Mouse (Mus musculus) adrenal gland, postnatal 0 days (tissue): ENCODE data around the gene Samd7. TPM values are rescaled to one million over a fixed set of nuclear protein-coding genes. Genes with fewer than 3 reads are reported as not detected.

Experiments
- polyA plus RNA-seq: library from polyadenylated mRNA; unstranded; fragments of >200 nt; fragmentation: Nextera tagmentation; extraction: Ambion mirVana; gene quantifications from 2 replicates; pipeline ENCODE4 v1.2.1, GENCODE M21; 2015

The Samd7 gene
- polyA plus RNA-seq = not detected in 2 replicates

GRCm38 (mm10) chr3:30746006-30746405, at the start of gene Samd7:
Samd7 (plus strand) TSS chr3:30746293.

GRCm38 (mm10) chr3:30699711-30700505, 46.2 kb upstream of the Samd7 start, which contains the start of gene Lrrc31:
Lrrc31 (minus strand) TSS chr3:30699843.

GRCm38 (mm10) chr3:30792737-30793402, 46.8 kb downstream of the Samd7 start, which contains the start of gene Sec62:
Sec62 (plus strand) TSS chr3:30792875.

Other genes with a start within 250 kb of the Samd7 start
- gene Mecom, start 198.3 kb upstream of the Samd7 start, polyA plus RNA-seq = 9.6 and 12.1 TPM in 2 replicates
- gene Actrt3, start 146.4 kb upstream of the Samd7 start, polyA plus RNA-seq = not detected in 2 replicates
- gene Mynn, start 144.2 kb upstream of the Samd7 start, polyA plus RNA-seq = 15.3 and 20.3 TPM in 2 replicates
- 0.35 TPM in 1 of 2 replicates, not detected in the other for gene Lrriq4, start 101.8 kb upstream of the Samd7 start, polyA plus RNA-seq
- gene Lrrc34, start 98.4 kb upstream of the Samd7 start, polyA plus RNA-seq = 0.81 and 2.4 TPM in 2 replicates
- 0.26 and 0.28 TPM in 2 replicates for gene Lrrc31, start 46.5 kb upstream of the Samd7 start, polyA plus RNA-seq
- gene Sec62, start 46.6 kb downstream of the Samd7 start, polyA plus RNA-seq = 112 and 151 TPM in 2 replicates
- 1.9 and 2.8 TPM in 2 replicates for gene Gpr160, start 109.7 kb downstream of the Samd7 start, polyA plus RNA-seq
- 4.0 and 5.1 TPM in 2 replicates for gene Phc3, start 223.1 kb downstream of the Samd7 start, polyA plus RNA-seq
- gene Prkci, start 249.5 kb downstream of the Samd7 start, polyA plus RNA-seq = 14.5 and 18.9 TPM in 2 replicates